Mouse (Mus musculus) kidney, postnatal 4 days (tissue): ENCODE measurements around the gene Dtx4.

Experiments
- DNase-seq, 2 experiments: peaks; one replicate each; pipeline ENCODE4 v3.0.0; 2021; ENCODE audit warnings: mixed read lengths in 2 of 2

Gene Dtx4

GRCm38 (mm10) chr19:12493453-12494186, 7.6 kb downstream of the Dtx4 start:
- DNase-seq: no peak

- no peak for DNase-seq
These were observed 9.6 kb downstream of the Dtx4 start for GRCm38 (mm10) chr19:12491636-12492035.

- no peak for DNase-seq
These were observed 11.3 kb downstream of the Dtx4 start for GRCm38 (mm10) chr19:12489675-12490570.

GRCm38 (mm10) chr19:12488969-12489674, 12.1 kb downstream of the Dtx4 start:
- peak; percentile 64 to 77 for DNase-seq

- DNase-seq: peak; percentile 48 to 63
These were observed 12.9 kb downstream of the Dtx4 start for GRCm38 (mm10) chr19:12488205-12488966.

- DNase-seq: no peak
These were observed 13.6 kb downstream of the Dtx4 start for GRCm38 (mm10) chr19:12487511-12488204.

- peak; percentile 82 to 86 for DNase-seq
These were observed 14.4 kb downstream of the Dtx4 start for GRCm38 (mm10) chr19:12486875-12487274.

- no peak for DNase-seq
These were observed 15.6 kb downstream of the Dtx4 start for GRCm38 (mm10) chr19:12485631-12486030.

- no peak for DNase-seq
These were observed 16.0 kb downstream of the Dtx4 start for GRCm38 (mm10) chr19:12485223-12485622.

- no peak for DNase-seq
These were observed 17.0 kb downstream of the Dtx4 start for GRCm38 (mm10) chr19:12484210-12484609.

GRCm38 (mm10) chr19:12483782-12484181, 17.5 kb downstream of the Dtx4 start:
- peak; percentile 36 to 51 for DNase-seq

- DNase-seq: no peak
These were observed 22.9 kb downstream of the Dtx4 start for GRCm38 (mm10) chr19:12478369-12478768.

GRCm38 (mm10) chr19:12476721-12477270, 24.5 kb downstream of the Dtx4 start:
- DNase-seq: peak in 1 of 2 experiments; percentile 31

GRCm38 (mm10) chr19:12475380-12476250, 25.6 kb downstream of the Dtx4 start:
- peak; percentile 91 to 94 for DNase-seq

- no peak for DNase-seq
These were observed 27.3 kb downstream of the Dtx4 start for GRCm38 (mm10) chr19:12473951-12474350.

- no peak for DNase-seq
These were observed 28.0 kb downstream of the Dtx4 start for GRCm38 (mm10) chr19:12473201-12473641.

- DNase-seq: no peak
These were observed 28.8 kb downstream of the Dtx4 start for GRCm38 (mm10) chr19:12472381-12472976.

GRCm38 (mm10) chr19:12471866-12472265, 29.4 kb downstream of the Dtx4 start:
- DNase-seq: no peak

- DNase-seq: peak; percentile 39 to 51
These were observed 33.8 kb downstream of the Dtx4 start for GRCm38 (mm10) chr19:12467436-12467835.

- DNase-seq: peak; percentile 67 to 75
These were observed 35.0 kb downstream of the Dtx4 start for GRCm38 (mm10) chr19:12466204-12466603.
